Mouse (Mus musculus): ENCODE data around the gene Chrd.

Gene Chrd

DNA sequence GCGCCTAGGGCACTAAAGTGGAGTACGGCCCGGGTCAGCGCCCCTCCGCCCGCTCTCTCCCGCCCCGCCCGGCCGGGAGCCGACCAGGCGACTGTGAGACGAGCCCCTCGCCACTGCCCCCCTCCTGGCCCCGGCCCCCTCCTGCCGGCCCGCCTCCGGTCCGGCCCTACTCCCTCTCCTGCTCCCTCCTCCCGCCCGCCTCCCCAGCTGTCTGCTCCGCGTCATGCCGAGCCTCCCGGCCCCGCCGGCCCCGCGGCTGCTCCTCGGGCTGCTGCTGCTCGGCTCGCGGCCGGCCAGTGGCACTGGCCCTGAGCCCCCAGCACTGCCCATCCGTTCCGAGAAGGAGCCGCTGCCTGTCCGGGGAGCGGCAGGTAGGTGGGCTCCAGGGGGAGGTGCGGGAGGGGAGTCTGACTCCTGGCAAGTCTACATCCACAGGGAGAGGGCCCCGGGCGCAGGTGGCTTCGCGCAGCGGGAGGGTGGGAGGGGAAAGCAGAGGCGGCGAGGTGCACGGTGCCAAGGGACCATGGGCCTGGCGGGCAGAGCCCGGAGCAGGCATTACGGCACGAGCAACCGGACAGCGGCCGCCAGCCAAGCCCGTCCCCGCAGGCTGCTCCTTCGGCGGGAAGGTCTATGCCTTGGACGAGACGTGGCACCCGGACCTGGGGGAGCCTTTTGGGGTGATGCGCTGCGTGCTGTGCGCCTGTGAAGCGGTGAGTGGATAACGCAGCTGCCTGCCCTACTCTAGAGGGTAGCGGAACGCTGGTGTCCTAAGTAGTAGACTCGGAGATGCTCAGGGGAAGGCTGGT lies at the start of gene Chrd:
Chrd (plus strand) TSS at position 203 of the 806 bp plus-strand sequence.
- in situ Hi-C loops (cut with MboI): no loop called here

DNA sequence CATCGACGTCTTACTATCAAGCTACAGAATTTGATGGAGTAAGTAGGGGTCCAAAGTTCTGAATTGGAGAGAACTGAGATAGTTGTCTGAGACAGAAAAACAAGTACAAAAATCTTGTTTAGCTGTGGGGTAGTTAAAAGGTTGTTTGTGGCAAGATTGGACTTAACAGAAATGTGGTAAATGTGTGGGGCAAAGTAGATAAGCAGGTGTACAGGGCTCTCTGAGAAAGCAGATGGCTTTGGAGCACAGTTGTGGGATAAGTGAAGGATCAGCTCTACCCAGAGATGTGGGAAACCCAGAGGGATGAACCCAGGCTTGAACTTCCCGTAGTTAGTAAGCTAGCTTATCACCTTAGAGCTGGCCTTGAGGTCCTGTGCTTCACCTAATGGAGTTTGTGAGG lies 42.2 kb upstream of the Chrd start:
- in situ Hi-C loops (cut with MboI): no loop called here

DNA sequence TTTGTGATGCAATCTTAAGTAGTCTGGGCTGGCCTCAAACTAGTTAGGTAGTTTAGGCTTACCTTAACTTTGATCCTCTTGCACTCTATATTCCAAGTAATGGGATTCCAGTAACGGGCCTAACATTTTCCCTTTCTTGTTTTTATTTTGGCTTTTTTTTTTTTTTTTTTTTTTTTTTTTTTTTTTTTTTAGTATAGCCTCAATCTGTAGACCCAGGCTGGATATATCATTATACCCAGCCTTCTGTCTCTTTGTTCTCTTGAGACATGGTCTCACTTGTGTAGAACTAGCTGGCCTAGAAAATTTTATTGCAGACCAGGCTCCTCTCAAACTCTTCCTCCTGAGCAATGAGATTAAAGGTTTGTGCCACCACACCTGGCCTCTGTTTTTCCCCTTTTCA lies 41.3 kb upstream of the Chrd start:
- in situ Hi-C loops (cut with MboI): no loop called here

DNA sequence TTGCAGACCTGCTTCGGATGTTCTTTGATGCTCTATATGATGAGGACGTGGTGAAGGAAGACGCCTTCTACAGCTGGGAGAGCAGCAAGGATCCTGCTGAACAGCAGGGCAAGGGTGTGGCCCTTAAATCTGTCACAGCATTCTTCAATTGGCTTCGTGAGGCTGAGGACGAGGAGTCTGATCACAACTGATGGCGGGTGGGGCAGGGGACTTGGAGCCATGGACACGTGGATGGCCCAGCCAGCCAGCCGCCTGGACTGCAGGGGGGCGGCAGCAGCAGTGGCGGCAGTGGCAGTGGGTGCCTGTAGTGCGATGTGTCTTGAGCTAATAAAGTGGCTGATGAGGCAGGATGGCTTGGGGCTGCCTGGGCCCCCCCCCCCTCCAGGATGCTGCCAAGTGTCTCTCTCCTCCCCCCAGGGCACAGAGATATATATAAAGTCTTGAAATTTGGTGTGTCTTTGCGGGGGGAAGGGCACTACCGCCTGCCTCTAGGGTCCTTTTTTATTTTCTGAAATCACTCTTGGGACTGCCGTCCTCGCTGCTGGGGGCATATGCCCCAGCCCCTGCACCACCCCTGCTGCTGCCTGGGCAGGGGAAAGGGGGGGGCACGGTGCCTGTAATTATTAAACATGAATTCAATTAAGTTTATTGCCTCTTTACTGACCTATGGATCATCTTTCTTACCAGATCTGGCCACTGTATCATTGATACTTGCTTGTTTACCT lies 40.5 kb upstream of the Chrd start:
- in situ Hi-C loops (cut with MboI): no loop called here

DNA sequence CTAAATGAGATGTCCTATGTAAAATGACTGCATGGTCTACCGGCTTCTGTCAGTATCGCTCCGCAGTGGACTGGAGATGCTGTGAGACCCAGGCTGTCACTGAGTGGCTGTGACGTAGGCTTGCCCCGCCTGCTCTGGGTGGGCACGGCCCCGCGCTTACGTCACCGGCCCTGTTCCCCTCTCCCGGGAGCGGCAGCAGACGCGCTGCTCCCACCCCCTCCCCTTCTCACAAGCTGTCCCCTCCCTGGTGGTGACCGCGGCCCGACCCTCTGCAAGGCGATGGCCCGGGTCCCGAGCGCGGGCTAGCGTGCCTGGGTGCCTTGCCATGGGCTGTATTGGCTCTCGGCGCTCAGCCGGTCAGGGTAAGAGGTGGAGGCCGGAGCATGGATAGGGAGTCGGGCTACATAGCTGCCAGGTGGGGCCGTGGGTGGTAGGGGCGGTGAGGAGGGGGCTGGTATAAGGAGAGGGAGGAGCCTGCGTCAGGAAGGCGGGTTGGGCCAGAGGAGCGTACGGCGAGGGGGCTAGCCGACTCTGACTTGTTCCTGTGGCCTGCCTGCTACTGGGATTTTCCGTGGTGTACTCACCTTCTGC lies 39.7 kb upstream of the Chrd start, which contains the start of gene Fam131a:
Fam131a (plus strand) TSS at position 131 of the 591 bp plus-strand sequence.
- in situ Hi-C loops (cut with MboI): no loop called here

DNA sequence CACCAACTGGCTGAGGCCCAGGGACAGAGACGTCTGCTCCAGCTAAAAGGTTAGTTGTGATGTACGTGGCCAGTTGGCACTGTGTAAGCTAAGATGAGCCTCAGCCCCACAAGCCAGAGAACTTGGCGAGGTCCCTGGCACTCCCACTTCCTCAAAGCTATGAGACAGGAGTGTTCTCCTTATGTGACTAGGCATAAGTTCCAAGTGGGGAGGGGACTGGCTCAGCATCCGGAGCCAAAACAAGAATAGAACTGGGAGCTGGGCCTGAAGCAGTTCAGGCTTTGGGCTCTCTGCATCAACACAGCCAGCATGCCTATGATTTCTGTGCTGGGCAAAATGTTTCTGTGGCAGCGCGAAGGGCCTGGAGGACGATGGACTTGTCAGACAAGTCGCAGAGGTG lies 38.1 kb upstream of the Chrd start:
- in situ Hi-C loops (cut with MboI): no loop called here

DNA sequence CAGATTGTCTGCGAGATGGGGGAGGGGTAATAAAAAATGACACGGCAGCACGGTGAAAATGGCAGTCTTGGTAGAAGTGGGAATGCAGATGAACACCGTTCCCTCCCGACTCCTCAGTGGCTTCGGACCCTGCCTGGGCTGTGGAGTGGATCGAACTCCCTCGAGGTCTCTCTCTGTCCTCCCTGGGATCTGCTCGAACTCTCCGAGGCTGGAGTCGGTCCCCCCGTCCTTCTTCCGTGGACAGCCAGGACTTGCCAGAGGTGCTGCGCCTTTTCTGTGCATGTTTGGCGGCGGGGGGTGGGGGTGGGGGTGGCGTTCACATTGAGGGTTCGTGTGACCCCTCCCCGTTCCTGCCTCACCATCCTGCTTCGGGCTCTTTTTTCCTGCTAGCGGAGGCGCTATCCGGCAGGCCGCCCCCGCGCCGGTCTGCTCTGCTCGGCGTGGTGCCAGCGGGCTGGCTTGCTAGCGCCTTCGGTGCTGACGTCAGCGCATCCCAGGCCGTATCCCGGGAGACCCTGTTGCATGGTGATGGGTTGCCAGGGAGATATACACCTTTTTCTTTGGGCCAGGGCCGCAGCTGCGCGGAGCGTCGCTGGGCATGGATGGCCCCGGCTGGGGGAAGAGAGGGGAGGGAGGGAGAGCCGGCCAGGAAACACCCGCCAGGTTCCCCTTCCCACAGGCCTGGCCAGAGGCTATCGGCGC lies 37.2 kb upstream of the Chrd start:
- in situ Hi-C loops (cut with MboI): no loop called here

DNA sequence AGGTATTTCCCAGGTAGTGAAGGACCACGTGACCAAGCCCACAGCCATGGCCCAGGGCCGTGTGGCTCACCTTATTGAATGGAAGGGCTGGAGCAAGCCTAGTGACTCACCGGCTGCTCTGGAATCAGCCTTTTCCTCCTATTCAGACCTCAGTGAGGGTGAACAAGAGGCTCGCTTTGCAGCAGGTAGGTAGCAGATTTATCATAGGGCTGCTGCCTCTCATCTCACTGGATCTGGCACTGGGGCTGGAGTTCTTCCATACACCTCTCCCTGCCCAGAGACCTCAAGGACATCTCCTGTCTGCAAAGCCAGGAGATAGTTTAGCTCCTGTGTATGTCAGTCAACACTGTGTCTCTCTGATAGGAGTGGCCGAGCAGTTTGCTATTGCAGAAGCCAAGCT lies 33.7 kb upstream of the Chrd start:
- in situ Hi-C loops (cut with MboI): no loop called here

DNA sequence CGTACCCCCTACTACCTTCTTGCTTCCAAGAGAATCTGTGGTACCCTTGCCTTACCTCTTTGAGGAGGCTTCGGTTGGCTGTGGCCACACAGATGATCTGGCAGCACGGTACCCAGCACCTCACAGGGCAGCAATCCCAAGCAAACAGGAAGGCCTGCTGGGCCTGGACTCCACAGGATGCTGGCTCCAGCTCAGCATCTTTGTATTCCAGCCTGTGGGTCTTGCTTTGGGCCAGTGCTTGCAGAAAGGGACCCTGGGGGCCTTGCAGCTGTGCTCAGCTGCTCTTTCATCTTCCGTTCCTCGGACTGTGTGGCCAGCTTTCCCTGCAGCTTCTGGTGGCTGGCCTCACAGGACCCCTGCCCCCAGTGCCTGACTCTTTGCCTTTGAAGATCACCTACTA lies 32.9 kb upstream of the Chrd start:
- in situ Hi-C loops (cut with MboI): no loop called here

DNA sequence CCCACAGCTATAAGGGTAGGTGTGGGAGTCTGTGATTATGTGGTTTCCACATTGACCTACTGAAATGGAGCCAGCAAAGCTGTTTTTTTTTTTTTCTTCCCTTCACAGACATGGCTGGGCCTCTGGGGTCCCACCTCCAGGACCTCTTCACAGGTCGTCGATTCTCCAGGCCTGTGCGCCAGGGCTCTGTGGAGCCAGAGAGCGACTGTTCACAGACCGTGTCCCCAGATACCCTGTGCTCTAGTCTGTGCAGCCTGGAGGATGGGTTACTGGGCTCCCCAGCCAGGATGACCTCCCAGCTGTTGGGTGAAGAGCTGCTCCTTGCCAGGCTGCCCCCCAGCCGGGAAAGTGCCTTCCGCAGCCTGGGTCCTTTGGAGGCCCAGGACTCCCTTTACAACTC lies 31.6 kb upstream of the Chrd start:
- in situ Hi-C loops (cut with MboI): no loop called here

DNA sequence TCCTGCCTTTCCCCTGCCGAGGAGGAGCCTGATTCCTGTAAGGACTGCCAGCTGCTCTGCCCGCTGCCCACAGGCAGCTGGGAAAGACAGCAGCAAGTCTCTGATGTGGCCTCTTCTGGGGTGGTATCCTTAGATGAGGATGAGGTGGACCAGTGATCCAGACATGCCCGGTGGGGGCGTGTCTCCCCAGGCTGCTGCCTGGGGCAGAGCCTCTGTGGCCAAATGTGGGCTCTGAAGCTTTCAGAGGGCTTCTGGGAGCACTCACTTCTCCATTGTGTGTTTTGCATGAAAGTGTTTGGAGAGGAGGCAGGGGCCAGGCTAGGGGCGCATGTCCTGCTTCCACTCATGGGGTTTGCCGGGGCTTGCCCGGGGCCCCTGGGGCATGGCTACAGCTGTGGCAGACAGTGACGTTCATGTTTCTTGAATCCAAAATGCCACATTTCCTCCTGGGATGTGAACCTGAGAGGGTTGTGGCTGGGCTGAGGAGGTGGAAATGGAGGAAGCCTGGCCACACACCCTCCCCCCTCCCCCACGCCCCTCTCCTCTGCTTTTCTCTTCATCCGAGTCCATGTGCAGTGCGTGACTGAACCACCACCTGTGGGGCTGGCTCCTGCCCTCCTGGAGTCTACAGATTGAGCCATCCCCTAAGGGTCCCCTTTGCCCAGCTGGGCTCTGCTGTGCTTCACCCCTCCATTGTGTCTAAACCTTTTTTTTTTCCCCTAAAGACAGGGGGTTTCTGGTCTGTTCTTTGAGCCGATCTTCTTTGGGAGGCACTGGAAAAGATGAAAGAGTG lies 31.0 kb upstream of the Chrd start:
- in situ Hi-C loops (cut with MboI): no loop called here

DNA sequence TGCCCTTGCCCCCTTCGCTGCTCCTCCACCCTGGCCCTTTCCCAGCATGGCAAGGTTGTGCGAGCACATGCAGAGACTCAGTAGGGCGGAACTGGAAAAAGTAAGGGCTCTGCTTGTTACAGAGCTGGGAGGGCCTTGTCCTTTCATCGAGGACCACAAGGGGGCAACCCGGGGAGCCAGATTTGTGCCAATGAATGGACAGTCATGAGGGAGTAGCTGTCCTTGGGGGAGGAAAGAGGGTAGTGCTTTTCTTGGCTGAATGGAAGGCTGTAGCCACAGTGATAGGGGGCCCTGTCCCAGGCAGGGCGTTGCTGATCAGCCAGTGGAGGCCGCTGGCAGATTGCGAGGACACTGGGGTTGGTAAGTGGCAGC lies 30.4 kb upstream of the Chrd start:
- in situ Hi-C loops (cut with MboI): no loop called here

DNA sequence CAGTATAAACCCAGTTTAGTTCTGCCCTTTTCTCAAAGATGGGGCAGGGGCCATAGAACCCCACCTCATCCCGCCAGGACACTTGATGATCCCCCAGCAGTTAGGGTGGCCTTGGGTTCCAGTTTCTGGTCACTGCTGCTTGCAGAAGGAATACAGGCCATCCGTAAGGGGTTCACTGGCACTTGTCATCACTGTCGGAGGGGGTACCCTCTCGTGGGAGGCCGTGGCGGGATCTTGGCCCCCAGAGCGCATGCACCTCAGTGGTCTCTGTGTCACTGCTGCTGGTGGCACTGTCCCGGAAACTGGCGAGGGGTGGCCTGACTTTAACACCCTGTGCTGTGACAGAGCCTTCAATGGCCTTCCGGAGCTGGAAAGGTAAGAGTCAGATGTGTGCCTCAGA lies 29.9 kb upstream of the Chrd start:
- in situ Hi-C loops (cut with MboI): no loop called here

DNA sequence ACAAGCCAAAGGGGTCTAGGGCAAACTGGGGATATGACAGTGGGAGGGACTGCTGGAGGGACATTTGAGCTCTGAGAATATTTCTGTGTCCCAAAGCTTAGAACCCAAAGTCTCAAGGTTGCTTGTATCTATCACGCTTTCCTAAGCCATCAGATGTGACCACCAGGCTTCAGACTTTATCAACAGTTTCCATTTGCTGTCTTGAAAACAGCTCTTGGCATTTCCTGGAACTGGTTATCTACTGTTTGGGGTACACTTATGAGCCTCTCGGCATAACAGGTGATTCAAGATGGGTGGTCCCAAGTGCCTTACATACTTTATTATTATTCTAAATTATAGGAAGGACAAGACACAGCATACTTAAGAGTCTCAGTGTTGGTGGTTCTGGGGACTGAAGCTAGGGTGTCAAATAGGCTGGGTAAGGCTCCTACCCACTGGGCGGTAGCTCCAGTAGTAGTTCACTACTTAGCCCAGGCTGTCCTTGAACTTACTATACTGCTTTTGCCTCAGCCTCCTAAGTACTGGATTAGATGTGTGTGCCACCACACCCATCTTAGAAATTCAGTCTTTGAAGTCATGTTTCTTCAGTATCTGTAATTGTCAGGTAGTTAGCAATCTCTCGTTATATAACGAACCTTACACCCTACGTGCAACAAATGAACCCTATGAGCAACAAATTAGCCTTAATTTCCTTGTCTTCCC lies 29.1 kb upstream of the Chrd start:
- in situ Hi-C loops (cut with MboI): no loop called here

DNA sequence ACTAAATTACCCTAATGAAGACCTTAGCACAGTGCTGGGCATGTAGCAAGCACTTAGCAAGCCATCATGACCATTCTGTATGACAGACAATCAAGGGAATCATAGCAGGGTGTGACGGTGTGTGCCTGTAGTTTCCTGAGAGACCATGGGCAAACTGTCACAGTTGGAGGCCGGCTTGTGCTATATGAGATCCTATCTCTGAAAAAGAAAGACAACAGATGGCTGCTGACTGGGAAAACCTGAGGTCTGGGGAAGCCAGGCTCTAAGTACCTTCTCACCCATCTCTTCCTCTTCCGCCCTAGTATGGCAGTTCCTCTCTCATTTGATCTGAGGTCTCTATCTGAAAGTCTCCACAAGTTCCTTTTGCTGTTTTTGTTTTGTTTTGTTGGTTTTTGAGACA lies 27.1 kb upstream of the Chrd start:
- in situ Hi-C loops (cut with MboI): no loop called here

DNA sequence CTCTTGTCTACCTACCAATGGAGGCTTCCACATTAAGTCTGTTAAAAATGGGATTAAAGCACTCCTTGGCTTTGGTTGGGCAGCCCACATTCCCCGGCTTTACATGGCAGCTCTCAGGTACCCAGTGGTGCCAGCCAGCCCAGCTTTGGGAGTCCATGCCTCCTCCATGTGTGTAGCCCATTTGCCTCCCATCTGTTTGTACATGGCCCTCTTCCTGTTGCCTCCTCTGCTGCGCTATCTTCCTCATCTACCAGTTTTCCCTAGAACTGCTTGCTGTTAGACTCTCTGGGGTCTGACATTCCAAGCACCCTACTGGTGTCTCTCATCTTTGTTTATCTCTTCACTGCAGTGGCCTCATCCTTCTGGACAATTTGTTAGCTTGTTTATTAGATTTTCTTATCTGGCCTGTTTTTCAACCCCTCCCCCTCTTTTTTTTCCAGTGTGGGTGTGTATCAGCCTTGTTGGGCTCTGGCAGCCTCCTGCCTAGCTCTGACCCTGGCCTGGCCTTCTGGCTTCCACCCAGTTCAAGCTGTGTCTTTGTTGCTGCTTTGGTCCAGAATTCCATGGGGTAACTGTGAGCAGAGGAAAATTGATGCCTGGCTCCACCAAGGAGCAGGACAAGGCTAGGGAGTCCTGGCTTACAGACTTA lies 26.4 kb upstream of the Chrd start:
- in situ Hi-C loops (cut with MboI): no loop called here

DNA sequence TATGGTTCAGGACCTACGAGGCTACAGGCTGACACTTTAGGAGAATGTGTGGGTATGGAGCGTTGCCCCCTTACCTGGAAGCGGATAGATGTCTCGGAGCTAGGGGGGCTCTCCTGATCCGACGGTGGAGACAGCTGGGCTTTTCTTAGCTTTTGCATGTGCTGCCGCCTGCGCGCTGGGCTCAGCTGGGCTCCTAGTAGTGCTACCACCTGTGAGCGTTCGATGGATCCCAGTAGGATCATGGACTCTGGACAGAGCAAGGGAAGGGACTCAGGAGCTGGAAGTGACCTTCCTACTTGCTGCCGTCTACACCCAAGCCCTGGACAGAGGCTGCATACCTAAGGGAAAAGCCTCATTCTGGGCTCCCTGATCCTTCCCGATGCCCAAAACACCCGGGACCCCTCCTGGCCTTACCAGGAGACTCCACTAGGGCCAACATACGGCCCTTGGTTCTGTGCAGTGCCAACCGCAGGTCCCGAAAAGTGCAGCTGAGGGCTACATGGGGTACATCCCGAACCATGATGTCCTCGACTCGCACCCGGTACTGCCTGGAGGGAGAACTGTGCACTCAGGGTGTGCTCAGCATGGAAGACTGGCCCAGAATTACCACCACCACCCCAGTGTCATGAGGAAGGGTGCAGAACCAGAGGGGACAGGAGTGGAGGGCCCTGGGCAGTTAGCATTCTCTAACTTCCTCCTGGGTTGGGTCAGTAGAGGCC lies 24.5 kb upstream of the Chrd start:
- in situ Hi-C loops (cut with MboI): no loop called here

DNA sequence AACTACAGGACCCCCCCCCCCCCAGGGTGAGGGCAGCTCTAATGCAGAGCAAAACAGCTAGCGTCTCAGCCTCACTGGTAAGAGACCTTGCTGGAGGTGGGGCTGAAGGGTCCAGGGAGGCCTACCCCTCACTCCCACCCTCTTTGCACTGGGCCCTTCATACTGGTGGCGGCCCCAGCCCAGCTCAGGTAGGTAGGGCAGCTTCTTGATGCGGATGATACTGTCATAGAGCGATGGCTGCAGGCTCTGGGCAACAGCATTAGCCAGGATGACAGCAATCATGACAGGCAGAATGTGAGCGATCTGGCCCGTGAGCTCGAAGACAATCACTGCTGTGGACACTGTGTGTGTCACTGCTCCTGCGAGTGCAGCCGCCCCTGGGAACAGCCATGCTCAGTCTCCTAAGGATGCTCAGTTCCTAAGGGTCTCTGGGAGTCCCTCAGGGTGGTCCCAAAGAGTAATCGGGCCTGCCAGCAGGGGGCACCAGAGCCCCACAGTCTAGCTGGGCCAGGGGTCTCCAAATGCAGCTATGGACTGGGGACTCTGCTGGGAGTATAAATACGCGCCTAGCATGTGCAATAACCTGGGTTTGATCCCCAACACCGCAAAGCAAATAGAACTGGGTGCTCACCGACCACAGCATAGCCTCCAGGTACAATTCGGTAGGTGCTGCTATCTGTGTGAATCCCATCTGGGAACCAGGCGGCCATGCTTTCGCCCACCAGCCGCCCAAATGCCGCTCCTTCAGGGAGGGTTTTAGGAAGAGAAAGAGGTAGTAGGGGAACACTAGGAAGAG lies 23.8 kb upstream of the Chrd start:
- in situ Hi-C loops (cut with MboI): no loop called here

DNA sequence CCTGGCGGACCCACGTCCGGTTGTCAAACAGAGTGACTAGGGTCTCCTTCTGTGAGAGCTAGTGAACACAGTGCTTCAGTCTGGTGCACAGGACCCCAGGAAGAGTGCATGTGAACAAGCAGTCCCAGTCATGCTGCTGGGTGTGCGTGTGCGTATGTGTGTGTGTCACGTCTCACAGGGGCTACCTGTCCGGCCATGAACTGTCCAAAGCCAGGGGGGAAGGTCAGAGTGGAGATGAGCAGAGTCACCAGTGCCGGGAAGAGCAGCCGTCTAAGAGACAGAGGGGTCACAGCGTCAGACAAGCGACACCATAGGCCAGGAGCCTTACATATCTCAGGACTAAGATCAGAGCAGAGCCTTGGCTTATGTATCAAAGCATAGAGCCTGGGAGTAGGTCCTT lies 22.6 kb upstream of the Chrd start:
- in situ Hi-C loops (cut with MboI): no loop called here

All from mature B cell (primary cell).